Mouse (Mus musculus): Measurements from ENCODE around the gene Tepp. TPM values are rescaled to one million over a fixed set of nuclear protein-coding genes. Genes with fewer than 3 reads are reported as not detected.
A peak's percentile ranks its signal among the peaks of the same experiment; 100 is the strongest.

Tepp gene
- polyA plus RNA-seq, 1 experiment from 2014 or later = 0.74 TPM

DNA sequence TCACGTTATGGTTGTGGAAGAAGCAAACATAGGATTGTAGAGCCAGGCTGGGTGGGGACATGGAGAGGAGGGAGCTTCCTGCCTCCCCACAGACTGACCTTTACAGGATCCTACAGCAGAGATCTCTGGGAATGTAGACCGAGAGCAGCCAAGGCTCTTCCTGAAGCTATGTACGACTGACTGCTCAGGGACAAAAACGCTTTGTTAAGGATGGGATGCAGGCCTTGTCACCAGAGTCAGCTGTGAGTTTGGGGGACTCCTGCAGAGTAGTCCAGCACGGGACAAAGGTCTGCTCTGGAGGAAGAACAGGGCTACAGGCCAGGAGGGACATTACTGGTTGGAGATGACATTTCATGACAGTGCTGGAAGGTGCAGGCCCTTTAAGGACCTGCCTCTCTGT is 14.3 kb downstream of the Tepp start:
- peaks cover 14% of the 10 kb centered on the region; the same call in 1 of the 2 replicates for H3K4me1 ChIP-seq (ENCODE audit: control insufficient read depth, insufficient read depth, low read length)
- no peaks in the 10 kb centered on the region for H3K9me3 ChIP-seq (replicated peaks; ENCODE audit: control insufficient read depth, low read length)
- no peak overlapping the region for H3K4me3 ChIP-seq (ENCODE audit: low read length)
- H3K27ac ChIP-seq (ENCODE audit: low read length) = no peak overlapping the region
- H3K9ac ChIP-seq (ENCODE audit: low read length) = no peak overlapping the region
- no peak overlapping the region for H3K4me2 ChIP-seq (ENCODE audit: low read depth, low read length)
- 44% methylated on average over 5 of the region's 5 CpGs for WGBS
- no peak for ATAC-seq (replicated peaks; ENCODE audit: extremely low read depth, insufficient read depth, low FRiP score)
- H3K27me3 ChIP-seq (ENCODE audit: control insufficient read depth, insufficient read depth, low read length) = no peaks in the 10 kb centered on the region
- H3K36me3 ChIP-seq (ENCODE audit: control insufficient read depth, insufficient read depth) = peaks cover 44% of the 10 kb centered on the region

DNA sequence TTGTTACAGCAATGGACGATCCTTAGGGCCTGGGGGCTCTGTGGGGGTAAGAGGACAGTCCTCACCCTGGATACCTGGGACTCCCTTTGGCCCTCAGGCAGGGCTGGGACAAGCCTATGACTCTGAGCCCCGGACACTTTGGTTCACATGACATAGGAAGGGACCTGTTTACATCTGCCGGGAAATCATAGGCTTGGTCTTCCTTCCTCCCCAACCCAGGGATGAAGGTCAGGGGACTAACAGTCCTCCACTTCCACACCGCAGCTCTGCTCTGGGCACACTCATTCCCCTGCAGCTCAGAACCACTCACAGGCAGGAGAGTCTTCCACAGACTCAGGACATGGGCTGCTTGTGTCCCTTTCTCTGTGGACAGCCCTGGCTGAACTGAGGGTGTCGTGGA is 16.5 kb downstream of the Tepp start:
- no peaks in the 10 kb centered on the region for H3K9me3 ChIP-seq (replicated peaks; ENCODE audit: control insufficient read depth, low read length)
- H3K4me2 ChIP-seq (ENCODE audit: low read depth, low read length) = no peak overlapping the region
- peaks cover 18% of the 10 kb centered on the region for H3K4me1 ChIP-seq (ENCODE audit: control insufficient read depth, insufficient read depth, low read length)
- peaks cover 45% of the 10 kb centered on the region for H3K36me3 ChIP-seq (ENCODE audit: control insufficient read depth, insufficient read depth)
- ATAC-seq (replicated peaks; ENCODE audit: extremely low read depth, insufficient read depth, low FRiP score) = no peak
- H3K27ac ChIP-seq (ENCODE audit: low read length) = no peak overlapping the region
- no peaks in the 10 kb centered on the region for H3K27me3 ChIP-seq (ENCODE audit: control insufficient read depth, insufficient read depth, low read length)
- H3K4me3 ChIP-seq (ENCODE audit: low read length) = no peak overlapping the region
- 81% methylated on average over 5 of the region's 5 CpGs for WGBS
- H3K9ac ChIP-seq (ENCODE audit: low read length) = no peak overlapping the region

DNA sequence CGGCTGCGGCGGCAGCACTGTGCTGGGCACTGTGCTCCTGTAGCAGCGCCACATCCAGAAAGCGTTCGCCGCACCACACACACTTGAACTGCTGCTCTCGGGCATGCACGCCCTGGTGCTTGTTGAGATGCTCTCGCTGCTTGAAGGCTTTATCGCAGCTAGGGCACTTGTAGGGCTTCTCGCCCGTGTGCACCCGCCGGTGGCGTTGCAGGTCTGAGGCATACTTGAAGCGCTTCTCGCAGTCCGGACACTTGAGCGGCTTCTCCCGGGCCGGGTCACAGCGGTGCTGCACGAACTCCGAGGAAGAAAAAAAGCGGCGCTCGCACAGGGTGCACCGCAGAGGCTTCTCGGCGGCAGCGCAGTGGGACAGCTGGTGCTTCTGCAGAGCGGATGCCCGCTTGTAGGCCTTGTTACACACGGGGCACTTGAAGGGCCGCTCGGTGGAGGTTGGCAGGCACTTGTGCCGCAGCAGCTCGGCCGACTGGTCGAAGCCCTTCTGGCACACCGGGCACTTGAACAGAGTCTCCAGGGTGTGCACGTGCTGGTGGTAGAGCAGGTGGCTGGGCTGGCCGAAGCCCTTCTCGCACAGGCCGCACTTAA is 17.6 kb downstream of the Tepp start:
- no peaks in the 10 kb centered on the region for H3K27me3 ChIP-seq (ENCODE audit: control insufficient read depth, insufficient read depth, low read length)
- no peak overlapping the region for H3K9ac ChIP-seq (ENCODE audit: low read length)
- no peak overlapping the region for H3K4me2 ChIP-seq (ENCODE audit: low read depth, low read length)
- H3K27ac ChIP-seq (ENCODE audit: low read length) = no peak overlapping the region
- ATAC-seq (replicated peaks; ENCODE audit: extremely low read depth, insufficient read depth, low FRiP score) = no peak
- no peak overlapping the region for H3K4me3 ChIP-seq (ENCODE audit: low read length)
- WGBS = 85% methylated on average over 46 of the region's 46 CpGs
- H3K9me3 ChIP-seq (replicated peaks; ENCODE audit: control insufficient read depth, low read length) = no peaks in the 10 kb centered on the region
- H3K36me3 ChIP-seq (ENCODE audit: control insufficient read depth, insufficient read depth) = peaks cover 45% of the 10 kb centered on the region
- peaks cover 22% of the 10 kb centered on the region for H3K4me1 ChIP-seq (ENCODE audit: control insufficient read depth, insufficient read depth, low read length)

DNA sequence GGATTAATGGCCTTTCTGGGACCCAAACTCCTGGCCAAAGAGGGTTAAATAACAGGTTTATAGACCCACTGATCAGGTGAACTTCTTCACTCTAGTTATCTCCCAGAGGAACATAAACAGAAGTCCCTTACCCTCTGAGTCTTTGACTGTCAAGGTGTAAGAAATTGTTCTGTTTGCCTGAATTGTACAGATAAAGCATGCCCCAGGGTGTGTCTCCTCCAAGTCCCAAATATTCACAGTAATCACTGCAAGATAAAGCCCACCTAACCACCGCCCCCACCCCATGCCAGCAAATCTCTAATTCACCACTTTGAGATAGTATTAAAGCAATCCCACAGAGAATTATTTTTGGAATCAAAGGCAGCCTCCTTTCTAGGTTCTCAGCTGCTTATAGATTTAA is 20.0 kb downstream of the Tepp start:
- Histone ChIP-seq H3K4me1 (ENCODE audit: control insufficient read depth, insufficient read depth, low read length) (peaks cover 17% of the 10 kb centered on the region), H3K9me3 (replicated peaks; ENCODE audit: control insufficient read depth, low read length) (peaks cover 3% of the 10 kb centered on the region; the same call in 1 of the 2 replicates), H3K27me3 (ENCODE audit: control insufficient read depth, insufficient read depth, low read length) (no peaks in the 10 kb centered on the region), H3K27ac (ENCODE audit: low read length) (peak overlapping the region; percentile 99), H3K4me2 (ENCODE audit: low read depth, low read length) (peak overlapping the region; percentile 90), H3K9ac (ENCODE audit: low read length) (peak overlapping the region; percentile 98), H3K4me3 (ENCODE audit: low read length) (peak overlapping the region; percentile 94), H3K36me3 (ENCODE audit: control insufficient read depth, insufficient read depth) (peaks cover 48% of the 10 kb centered on the region)
- 44% methylated on average over 1 of the region's 1 CpGs for WGBS
- no peak for ATAC-seq (replicated peaks; ENCODE audit: extremely low read depth, insufficient read depth, low FRiP score)

DNA sequence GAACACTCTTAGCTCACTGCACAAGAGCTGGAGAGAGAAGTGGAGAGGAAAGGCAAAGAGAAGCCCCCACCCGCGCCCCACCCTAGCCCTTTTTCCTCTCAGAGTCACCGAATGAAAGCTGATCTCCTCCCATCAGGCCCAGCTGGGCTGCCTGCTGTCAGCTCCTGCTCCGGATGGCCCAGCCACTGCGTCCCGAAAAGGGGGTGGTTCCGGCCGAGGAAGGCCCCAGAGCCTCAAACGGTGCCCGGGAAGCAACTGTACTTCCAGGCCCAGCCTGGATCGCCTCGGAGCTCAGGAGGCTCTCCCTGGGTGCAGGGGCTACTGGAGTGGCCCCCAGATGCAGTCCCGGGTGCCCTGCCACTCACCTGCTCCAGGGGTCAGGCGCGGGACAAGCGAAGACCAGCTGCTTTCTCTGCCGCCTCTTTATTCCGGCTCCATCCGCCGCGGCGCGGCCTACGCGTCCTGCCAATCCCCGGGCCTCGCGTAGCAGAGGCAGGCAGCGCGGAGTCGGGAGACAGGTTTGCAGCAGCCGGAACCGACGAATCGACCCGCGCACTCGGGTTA is 20.9 kb downstream of the Tepp start:
- peak; percentile 15; the same call in 1 of the 2 replicates for ATAC-seq (replicated peaks; ENCODE audit: extremely low read depth, insufficient read depth, low FRiP score)
- H3K4me2 ChIP-seq (ENCODE audit: low read depth, low read length) = peak overlapping the region; percentile 90
- under 1% methylated on average over 38 of the region's 38 CpGs for WGBS
- H3K4me3 ChIP-seq (ENCODE audit: low read length) = peak overlapping the region; percentile 94
- H3K4me1 ChIP-seq (ENCODE audit: control insufficient read depth, insufficient read depth, low read length) = peaks cover 16% of the 10 kb centered on the region
- peak overlapping the region; percentile 99 for H3K27ac ChIP-seq (ENCODE audit: low read length)
- peak overlapping the region; percentile 98 for H3K9ac ChIP-seq (ENCODE audit: low read length)
- H3K27me3 ChIP-seq (ENCODE audit: control insufficient read depth, insufficient read depth, low read length) = no peaks in the 10 kb centered on the region
- H3K36me3 ChIP-seq (ENCODE audit: control insufficient read depth, insufficient read depth) = peaks cover 40% of the 10 kb centered on the region
- H3K9me3 ChIP-seq (replicated peaks; ENCODE audit: control insufficient read depth, low read length) = peaks cover 3% of the 10 kb centered on the region; the same call in 1 of the 2 replicates

DNA sequence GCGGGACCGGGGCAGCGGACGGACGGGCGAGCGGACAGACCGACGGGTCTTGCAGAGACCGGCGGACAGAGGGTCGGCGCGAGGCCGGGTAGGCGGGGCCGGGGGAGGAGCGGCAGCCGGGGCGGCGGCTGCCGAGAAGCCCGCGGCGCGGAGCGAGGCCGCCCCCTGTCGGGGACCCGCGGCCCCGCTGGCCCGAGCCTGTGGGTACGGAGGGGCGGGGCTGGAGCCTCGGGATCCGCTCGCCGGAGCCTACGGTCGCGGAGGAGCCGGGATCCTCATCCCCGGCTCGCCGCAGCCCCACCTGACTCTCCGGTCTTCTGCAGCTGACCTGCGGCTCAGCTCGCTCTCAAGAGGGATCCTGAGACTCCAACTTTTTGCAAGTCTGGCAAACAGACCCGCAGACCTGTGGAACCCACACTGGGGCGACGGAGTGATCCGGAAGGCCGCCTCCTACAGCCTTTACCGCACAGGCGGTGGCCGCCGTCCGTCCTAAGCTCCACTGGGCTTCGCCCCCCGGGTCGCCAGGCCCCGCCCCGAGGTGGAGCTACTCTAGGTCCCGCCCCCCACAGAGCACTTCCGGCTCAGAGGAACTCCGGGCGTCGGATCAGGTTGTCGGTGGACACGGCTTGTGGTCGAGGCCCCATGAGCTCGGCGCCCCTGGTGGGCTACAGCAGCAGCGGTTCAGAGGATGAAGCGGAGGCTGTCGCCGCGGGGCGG is 21.5 kb downstream of the Tepp start, which contains the start of the genes Zfp319 and Usb1:
Gene Zfp319 (minus strand): TSS at position 231 of the 717 bp plus-strand sequence.
Gene Usb1 (plus strand): TSS at position 565 of the 717 bp plus-strand sequence.
- Histone ChIP-seq H3K36me3 (ENCODE audit: control insufficient read depth, insufficient read depth) (peaks cover 38% of the 10 kb centered on the region), H3K9ac (ENCODE audit: low read length) (peak within 1 kb of the TSS; percentile 98), H3K9me3 (replicated peaks; ENCODE audit: control insufficient read depth, low read length) (peaks cover 3% of the 10 kb centered on the region; the same call in 1 of the 2 replicates), H3K4me2 (ENCODE audit: low read depth, low read length) (peak within 1 kb of the TSS; percentile 90), H3K27ac (ENCODE audit: low read length) (peak within 1 kb of the TSS; percentile 99), H3K4me3 (ENCODE audit: low read length) (peak within 1 kb of the TSS; percentile 94), H3K27me3 (ENCODE audit: control insufficient read depth, insufficient read depth, low read length) (no peaks in the 10 kb centered on the region), H3K4me1 (ENCODE audit: control insufficient read depth, insufficient read depth, low read length) (peaks cover 16% of the 10 kb centered on the region)
- ATAC-seq (replicated peaks; ENCODE audit: extremely low read depth, insufficient read depth, low FRiP score) = peak; percentile 96
- under 1% methylated on average over 75 of the region's 80 CpGs for WGBS

DNA sequence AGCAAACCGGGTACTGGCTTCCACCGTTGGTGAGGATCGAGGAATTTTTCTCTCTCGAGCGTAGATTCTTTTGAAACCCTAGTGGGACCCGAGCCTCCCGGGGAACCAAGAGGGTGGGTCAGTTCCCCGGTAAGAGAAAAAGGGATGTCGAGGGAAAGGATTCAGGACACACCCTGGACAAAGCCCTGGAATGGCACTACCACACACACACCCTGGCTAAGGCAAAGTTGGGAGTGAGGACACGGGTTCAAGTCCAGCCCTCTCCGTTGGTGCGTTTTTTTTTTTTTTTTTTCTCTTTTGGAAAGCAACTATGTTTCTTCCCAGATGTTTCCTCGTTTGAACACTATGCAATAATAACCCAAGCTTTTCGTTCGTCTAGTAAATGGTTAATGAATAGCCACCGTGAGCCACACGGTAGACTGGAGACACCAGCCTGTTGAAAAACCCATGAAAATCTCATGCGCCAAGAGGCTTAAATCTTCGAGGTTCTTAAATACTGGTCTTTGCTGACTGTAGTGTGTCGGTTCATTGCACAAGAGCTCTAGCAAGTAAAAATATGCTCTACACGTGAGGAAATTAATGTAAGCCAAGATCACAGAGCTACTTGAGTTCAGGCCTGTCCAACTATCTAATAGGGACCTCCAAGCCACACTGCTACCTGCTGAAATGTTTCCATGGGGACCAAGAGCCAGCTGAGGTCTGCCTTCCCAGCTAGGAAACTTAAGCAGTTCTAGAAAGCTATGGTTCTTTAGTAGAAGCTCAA is 22.3 kb downstream of the Tepp start:
- H3K27ac ChIP-seq (ENCODE audit: low read length) = peak overlapping the region; percentile 99
- peak overlapping the region; percentile 90 for H3K4me2 ChIP-seq (ENCODE audit: low read depth, low read length)
- peak overlapping the region; percentile 94 for H3K4me3 ChIP-seq (ENCODE audit: low read length)
- H3K27me3 ChIP-seq (ENCODE audit: control insufficient read depth, insufficient read depth, low read length) = no peaks in the 10 kb centered on the region
- ATAC-seq (replicated peaks; ENCODE audit: extremely low read depth, insufficient read depth, low FRiP score) = no peak
- H3K9me3 ChIP-seq (replicated peaks; ENCODE audit: control insufficient read depth, low read length) = peaks cover 3% of the 10 kb centered on the region; the same call in 1 of the 2 replicates
- peaks cover 40% of the 10 kb centered on the region for H3K36me3 ChIP-seq (ENCODE audit: control insufficient read depth, insufficient read depth)
- peak overlapping the region; percentile 98 for H3K9ac ChIP-seq (ENCODE audit: low read length)
- WGBS = 23% methylated on average over 21 of the region's 21 CpGs
- H3K4me1 ChIP-seq (ENCODE audit: control insufficient read depth, insufficient read depth, low read length) = peaks cover 16% of the 10 kb centered on the region

DNA sequence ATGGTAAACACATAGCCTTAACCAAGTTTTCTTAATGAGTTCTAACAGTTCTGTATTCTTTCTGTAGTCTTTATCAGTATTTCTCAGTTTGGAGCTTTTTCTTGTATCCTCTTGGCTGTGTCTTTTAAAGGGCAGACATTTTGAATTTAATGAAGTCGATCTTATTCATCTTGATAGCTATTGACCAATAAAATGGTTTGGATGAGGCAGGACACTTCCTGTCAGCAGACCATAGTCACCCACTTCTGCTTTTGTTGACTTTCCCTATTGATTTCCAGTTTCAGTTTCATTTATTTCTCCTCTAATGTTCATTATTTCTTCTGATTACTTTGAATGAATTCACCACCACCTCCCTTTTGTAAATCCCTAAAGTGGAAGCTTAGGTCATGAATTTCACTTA is 25.3 kb downstream of the Tepp start:
- Histone ChIP-seq H3K27me3 (ENCODE audit: control insufficient read depth, insufficient read depth, low read length) (no peaks in the 10 kb centered on the region), H3K27ac (ENCODE audit: low read length) (no peak overlapping the region), H3K9me3 (replicated peaks; ENCODE audit: control insufficient read depth, low read length) (peaks cover 3% of the 10 kb centered on the region; the same call in 1 of the 2 replicates), H3K4me2 (ENCODE audit: low read depth, low read length) (no peak overlapping the region), H3K4me1 (ENCODE audit: control insufficient read depth, insufficient read depth, low read length) (peaks cover 7% of the 10 kb centered on the region), H3K9ac (ENCODE audit: low read length) (no peak overlapping the region), H3K4me3 (ENCODE audit: low read length) (no peak overlapping the region), H3K36me3 (ENCODE audit: control insufficient read depth, insufficient read depth) (peaks cover 35% of the 10 kb centered on the region)
- 74% methylated on average over 1 of the region's 1 CpGs for WGBS
- no peak for ATAC-seq (replicated peaks; ENCODE audit: extremely low read depth, insufficient read depth, low FRiP score)
